Mouse (Mus musculus) layer of hippocampus, postnatal 25 days (tissue): ENCODE data around the gene Dlx4. TPM values are rescaled to one million over a fixed set of nuclear protein-coding genes. Genes with fewer than 3 reads are reported as not detected.

ENCODE experiments used
- DNase-seq, 2 experiments: peaks; one replicate each; pipeline ENCODE4 v3.0.0; 2022; ENCODE audit warnings: mixed read lengths in 2 of 2, low spot score in 1 of 2; ENCODE audit errors: extremely low spot score in 1 of 2
- total RNA-seq, 2 experiments: library from RNA; stranded (reverse); gene quantifications; 2 replicates each; pipeline ENCODE4 v1.2.3; 2021

Dlx4 gene
- total RNA-seq, 2 experiments from 2014 or later: not detected

DNA sequence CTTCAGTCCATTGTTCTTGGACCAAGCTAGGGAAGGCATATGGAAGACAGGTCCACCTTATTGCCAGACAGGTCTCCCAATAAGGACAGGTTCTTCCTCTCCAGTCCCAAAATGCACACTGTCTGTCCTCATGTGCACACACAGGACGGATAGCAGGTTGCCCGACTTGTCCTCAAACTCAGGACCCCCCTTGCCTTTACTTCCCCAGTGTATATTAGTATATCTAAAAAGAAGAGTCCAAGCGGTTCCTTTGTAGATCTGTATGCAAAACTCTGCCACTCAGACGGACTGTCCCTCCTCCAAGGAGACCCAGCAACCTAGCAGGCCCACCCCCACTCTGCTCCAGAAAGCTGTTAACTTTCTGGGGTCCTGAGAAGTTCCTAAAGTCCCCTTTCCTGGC lies 2.4 kb downstream of the Dlx4 start:
- no peak for DNase-seq

DNA sequence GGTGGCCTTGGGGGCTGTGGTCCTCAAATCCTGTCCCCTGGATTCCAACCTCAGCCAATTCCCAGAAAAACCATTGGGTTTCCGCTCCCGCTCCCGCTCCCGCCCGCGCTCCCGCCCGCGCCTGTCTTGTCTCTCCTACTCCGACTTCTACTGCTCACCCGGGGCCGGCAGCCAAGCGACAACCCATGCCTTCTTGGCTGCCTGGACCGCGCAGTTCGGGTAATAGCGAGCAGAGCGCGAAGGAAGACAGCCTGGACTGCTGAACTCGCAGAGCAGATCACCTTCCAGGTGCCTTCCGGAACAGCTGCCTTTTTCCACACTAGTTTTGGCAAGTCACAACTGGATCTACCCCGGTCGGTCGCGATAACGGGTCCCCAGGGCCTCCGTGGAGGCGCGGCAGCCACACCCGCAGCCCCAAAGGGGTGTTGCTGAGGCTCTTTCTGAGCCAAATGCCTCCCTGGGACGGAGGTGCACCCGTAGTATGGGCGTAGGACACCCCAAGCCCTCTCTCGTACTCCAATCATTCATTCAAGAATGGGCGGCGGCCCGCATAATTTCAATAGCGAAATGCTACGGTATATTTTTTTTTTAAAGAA lies 3.0 kb downstream of the Dlx4 start:
- no peak for DNase-seq

DNA sequence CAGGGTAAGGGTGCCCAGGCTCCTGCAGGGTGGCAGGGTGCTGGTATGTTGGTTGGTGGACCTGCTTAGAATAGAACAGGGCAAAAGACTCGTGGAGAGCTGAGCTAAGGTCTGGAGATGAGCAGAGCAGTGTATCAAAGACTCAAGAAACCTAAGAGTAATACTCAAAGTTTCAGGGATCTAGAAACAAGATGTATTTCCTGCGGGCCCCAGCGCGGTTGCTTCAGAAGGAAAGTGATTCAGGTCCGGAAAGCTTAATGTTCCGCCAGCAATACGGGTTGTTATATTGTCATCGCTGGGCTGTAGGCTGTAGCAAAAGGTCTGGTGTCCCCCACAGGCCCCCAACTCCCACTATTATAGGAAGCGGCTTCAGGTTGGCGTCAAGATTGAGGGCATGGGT lies 3.8 kb downstream of the Dlx4 start:
- no peak for DNase-seq

DNA sequence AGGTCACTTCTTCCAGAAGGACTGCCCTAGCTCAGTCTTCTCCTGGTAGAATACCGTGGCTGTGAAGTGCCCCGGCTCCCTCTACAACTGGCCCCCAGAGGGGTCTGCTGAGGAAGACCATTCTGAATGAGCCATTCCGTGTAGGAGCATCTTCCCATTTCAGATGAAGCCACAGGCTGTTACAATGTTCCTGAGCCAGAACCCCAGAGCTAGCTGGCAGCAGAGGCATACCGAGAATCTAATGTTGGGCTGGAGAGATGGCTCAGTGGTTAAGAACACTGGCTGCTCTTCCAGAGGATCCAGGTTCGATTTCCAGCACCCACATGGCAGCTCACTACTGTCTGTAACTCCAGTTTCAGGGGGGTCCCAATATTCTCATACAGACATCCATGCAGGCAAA lies 6.2 kb downstream of the Dlx4 start:
- no peak for DNase-seq

DNA sequence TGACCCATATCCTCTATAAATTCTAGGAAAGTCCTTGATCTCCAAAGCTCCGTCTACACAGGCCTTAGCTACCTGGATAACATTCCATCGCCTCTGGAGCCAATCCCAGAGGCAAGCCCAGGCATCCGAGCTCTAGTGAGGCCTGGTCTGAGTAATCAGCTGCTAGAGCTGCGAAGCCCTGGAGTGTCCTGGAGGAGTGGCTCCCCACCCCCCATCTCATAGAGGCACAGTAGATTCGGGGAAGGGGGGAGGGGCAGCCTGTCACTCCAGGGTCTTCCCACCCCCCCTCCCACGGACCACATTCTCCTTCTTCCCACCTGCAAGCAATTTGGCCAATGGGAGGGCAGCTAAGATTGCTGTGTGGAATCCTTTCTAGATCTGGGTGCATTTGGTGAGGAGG lies 8.8 kb downstream of the Dlx4 start:
- DNase-seq: no peak

DNA sequence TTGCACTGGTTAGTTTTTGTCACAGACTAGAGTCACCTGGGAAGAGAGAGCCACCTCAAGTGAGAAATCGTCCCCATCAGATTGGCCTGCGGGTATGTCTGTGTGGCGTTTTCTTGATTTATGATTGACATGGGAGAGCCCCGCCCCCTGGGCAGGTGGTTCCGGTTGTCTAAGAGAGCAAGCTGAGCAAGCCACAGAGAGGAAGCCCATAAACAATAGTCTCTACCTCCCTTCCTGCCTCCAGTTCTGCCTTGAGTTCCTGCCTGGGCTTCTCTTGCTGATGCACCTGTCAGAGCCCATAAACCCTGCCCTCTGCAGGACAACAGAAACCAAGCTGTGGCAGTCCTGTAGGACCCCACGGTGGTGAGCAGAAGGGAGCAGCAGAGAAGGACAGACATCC lies 12.7 kb downstream of the Dlx4 start:
- no peak for DNase-seq

DNA sequence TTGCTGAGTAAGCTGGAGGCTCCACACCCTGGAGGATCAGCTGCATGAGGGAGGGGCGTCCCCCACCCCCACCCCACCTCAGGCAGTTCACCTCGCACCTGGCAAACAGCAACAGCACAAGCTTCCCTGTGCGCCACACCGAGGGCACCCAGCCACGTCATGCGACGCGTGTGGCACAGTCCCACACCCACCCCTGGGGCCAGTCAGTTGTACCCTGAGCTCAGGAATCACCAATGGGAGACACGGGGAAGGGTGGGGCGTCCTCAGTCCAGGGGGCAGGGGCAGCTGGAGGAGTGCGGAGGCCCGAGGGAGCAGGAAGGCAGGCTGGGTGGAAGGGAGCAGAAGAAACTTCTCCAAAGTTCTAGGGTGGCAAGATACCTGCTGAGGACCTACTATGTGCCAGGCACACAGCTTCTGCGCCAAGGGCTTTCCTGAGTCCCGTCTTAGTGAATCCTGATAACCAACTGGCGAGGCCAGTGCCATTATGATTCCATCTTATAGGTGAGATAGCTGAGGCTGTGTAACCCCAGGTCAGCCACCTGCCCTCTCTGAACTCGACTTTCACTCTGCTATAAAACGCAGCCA lies 15.3 kb downstream of the Dlx4 start:
- DNase-seq: no peak

DNA sequence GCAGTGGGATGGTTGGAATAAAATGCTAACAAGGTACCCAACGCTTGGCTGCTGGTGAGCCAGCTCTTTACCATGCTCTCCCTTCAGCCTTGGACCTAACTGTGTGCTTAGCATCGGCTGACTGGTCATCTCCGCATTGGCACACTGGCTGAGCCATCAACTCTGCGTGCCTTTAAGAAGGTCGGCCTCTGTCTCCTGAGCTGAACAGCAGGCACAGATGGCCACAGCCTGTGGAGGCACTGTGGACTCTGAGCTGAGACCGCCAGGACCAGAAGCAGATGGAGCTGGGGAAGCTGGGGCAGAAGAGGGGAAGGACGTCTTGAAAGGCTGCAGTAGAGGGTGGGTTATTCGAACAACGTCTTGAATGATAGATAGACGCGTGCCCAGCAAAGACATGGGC lies 17.7 kb downstream of the Dlx4 start:
- DNase-seq: no peak

DNA sequence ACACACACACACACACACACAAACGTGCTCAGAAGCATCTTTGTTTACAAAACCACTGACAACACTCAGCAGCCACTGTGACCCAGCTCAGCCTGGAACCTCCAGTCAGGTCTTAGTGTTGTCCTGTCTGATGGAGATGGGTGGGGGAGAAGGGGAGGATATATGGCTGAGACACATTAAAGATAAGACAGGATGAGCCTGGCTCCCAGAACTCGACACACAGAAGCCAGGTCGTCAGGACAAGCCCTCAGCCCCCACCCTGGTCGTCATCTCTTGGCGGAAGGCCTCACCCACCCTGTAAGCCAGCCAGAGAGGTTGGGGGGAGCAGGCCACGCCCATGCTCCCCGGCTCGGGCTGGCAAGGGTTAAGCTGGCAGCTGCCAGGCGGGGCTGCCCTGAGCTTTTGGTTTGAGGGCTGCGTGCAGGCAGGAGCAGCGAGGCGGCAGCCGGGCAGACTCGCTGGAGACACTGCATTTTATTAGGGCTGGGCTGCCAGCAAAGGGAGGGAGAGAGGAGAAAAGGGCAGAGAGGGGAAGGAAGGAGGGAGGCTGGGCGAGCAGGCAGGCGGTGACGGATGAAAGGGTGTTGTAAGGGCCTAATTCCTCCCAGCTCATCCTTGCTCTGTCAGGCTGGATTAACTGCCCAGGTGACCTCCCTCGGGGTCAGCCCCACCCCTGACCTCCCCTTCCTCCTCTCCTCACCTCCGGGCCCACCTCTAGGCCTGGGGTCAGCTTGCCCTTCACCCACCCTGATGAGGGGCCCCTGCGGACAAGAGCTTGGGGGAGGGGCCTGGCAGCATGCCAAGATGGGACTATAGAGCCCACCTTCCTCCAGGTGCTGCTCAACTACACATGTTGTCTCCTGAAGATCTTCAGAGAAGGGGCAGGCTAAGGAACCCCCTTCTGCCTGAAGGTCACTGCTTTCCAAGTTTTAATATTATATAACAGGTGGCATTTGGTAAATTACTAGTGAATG lies 19.5 kb downstream of the Dlx4 start:
- DNase-seq: no peak

DNA sequence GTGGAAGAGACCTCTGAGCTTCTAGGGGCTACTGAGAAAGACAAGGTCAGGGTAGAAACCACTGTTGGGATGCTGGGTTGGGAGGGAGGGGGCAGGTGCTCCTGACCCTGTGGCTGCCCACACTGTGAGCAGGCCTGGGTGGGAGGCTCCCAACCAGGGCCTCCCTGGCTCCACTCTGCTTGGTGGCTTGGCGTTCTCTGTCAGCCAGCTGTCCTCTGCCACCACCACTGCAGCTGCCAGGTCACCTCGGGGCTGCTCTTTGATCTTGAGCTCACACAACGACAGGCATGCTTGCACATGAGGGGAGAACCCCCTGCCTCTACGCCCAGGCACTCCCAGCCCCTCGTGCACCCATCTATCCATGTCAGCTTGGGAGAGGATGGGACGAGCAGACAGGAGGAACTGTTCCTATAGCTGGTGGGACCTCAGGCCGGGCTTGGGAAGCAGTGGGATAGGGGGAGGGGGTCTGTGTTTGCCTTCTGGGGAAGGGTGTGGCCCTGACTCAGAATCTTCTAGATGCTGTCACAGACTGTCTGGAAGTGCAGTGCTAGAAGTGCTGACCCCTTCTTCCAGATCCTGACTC lies 20.6 kb downstream of the Dlx4 start:
- DNase-seq: no peak

DNA sequence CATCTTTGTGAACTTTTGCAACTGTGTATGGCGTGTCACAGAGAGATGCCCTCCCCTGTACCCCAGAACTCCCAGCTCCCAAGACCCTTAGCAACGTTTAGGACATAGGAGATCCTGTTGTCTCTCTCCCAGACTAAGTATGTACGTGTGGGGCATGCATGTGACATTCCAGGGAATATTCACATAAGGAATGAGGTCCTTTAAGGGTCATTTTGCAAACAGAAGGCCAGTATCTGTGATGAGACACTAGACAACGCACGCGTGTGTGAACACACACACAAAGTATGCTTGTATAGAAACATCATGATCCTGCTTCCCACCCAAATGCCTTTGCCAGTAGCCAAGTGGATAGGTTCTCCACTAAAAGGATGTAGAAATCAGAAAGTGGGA lies 24.0 kb downstream of the Dlx4 start:
- no peak for DNase-seq

DNA sequence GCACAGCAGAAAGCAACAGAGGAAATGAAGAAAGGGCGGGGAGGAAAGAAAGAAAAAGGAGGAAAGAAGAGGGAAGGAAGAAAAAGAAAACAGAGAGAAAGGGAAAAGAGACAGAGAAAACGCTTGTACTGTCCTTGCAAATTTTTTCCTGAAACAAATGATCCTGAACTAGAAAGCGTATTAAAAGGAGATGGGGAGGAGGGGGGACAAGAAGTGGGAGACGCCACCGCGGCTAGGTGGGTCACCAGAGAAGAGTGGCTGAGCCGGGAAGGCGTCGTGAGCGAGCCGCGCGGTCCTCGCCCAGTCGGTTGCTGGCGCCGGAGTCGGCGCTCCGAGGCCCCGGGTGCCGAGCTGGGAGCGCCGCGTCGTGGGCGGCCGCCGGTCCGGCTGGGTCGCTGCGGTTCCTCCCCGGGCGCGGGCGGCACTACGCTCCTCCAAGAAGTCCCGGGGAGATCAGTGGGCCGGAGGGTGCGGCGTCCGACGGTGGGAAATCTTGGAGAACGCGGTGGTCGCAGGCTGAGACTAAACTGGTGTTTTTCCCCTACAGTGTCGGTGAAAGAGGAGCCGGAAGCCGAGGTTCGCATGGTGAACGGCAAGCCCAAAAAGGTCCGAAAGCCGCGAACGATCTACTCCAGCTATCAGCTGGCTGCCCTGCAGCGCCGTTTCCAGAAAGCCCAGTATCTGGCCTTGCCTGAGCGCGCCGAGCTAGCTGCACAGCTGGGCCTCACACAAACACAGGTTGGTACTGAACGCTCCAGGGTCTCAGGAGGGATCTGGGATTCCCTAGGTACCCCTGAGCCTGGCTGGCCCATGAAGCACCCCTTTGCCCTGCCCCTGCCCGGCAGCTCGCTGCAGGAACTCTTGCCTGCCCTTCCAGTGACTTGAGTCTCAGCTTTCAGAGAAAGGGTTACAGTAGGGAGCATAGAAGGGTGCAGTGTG lies 24.6 kb downstream of the Dlx4 start:
- DNase-seq: no peak

DNA sequence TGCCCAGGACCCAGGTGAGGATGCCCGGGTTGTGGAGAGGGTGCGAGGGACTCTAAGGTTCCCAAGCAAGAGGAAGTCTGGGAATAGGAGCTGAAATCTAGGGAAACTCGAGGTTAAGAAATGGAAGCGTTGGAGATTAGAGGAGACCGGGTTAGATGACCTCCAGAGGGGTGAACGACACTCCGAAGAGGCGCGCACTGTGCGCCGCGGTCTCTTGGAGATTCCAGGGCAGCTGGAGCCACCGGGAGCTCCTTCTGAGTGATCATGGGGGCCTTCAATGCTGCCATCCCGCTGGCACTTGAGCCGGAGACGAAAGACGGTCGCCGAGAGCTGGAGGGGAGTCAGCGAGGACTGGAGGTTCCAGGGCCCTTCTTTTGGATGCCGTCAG lies 25.4 kb downstream of the Dlx4 start:
- DNase-seq: no peak

DNA sequence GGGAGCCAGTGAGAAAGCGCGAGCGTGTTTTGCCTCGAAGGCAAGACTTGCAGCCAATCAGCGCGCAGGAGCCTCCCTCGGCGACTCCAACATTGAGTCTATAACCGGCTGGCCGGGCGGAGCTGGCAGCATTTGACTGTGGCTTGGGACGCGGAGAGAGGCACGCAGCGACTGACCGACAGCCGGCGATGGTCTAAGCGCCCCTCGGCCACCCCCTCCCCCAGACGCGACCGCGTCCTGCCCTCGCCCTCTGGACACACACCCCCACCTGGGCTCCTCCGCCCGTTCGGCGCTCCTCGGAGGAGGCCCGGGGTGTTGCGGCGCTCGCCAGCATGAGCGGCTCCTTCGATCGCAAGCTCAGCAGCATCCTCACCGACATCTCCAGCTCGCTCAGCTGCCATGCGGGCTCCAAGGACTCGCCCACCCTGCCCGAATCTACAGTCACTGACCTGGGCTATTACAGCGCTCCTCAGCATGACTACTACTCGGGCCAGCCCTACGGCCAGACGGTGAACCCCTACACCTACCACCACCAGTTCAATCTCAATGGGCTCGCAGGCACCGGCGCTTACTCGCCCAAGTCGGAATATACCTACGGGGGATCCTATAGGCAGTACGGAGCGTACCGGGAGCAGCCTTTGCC lies 26.0 kb downstream of the Dlx4 start, which contains the start of gene Dlx3:
Gene Dlx3, plus strand, starts transcription at position 130 of the 643 bp plus-strand sequence.
- no peak for DNase-seq

DNA sequence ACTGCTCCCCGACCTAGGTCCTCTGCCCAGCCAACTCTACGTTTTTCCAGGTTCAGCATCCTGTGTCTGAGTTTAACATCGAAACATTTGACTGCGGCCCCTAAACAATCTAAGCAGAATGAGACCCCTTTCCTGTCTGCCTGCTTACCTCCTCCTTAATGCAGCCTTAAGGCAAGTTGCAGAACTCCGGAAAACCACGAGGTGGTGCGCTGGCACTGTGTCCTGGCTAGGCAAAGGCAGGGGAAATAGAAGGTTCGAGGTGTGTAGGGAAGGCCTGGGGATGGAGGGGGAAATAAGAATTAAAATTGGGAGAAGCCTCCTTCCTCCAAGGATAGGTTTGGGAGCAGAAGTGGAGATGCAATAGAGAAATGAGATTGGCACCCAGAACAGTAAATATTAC lies 27.6 kb downstream of the Dlx4 start:
- DNase-seq: peak; percentile 67 to 88

DNA sequence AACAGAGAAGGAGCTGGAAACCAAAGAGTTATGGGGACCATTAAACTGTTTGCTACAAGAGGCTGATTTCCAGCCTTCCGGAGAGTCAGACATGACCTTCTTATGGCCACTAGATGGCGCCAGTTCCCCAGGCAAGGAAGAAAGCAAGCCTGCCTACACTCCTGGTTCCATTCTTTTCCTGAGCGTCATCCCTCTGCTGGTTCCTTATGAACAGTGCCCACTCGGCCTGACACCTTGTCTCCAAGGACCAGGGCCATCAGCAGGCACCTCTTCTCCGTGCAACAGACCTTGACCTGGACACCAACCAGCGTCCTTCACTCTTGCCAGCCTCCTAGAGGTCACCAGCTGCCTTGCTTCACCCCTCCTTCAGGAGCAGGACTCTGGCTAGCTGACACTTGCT lies 29.0 kb downstream of the Dlx4 start:
- peak; percentile 47 to 68 for DNase-seq

DNA sequence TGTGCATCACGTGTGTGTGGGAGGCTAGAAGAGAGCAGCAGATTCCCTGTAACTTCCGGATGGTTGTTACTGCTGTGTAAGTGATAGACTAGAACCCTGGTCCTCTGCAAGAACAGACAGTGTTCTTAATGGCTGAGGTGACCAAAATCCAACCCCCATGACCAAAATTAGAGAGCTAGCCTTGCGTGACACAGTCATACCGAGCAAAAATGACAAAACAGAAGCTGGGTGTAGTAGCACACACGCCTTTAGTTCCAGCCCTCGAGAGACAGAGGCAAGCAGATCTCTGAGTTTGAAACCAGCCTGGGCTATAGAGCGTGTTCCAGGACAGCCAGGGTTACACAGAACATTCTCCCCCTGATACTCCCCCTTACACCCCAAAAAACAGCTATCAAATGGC lies 36.0 kb downstream of the Dlx4 start:
- no peak for DNase-seq

DNA sequence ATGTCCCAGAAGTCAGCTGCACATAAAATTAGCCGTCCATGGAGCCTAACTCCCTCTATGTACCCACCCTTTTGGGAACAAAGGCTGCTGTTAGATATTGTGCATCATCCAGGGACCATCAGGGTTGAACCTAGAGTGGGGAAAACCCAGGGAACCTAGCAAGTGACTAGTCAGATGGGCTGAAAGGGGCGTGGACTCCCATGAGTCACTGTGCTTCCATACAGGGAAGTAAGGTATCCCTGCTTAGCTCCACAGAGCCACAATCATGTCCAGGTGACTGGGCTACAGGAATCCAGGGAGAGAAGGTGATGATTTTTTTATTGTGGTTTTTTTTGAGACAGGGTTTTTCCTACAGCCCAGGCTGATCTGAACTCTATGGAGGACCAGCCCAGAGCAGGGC lies 37.1 kb downstream of the Dlx4 start:
- no peak for DNase-seq

DNA sequence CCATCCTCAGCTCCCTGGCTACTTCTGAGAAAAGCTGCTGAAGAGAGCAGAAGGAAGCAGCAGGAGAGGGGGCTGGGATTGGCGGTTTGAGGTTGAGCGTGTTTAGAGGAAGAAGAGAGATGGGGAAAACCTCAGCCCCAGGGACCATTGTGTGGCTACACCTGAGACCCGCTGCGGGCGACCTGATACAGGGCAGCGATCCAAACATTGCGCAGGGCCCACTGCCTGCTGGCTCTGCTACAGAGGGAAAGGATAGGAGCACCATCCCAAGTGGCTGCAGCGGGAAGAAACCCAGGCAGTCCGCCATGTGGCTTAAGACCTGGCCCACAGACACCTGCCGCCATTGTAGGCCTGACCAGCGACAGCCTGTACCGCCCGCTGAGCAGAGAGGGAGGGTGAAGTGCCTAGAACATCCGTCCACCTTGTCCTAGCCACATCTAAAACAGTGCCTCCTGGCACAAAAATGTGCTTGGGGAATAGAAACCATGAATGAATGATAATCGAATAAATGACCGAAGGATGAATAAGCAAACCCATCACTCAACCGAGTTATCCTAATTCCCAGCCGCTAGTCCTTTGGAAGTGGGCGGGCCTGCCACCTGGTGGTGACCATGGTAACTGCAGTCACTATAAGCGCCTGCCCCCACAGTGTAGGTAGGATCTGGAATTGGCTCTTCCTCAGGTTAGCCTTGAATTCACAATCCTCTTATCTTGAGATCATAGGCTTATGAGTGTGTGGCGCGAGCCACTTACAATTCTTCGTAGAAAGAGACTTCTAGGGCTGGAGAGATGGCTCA lies 39.4 kb downstream of the Dlx4 start:
- peak; percentile 76 to 91 for DNase-seq
